Mouse (Mus musculus): ENCODE results near the gene 4931406P16Rik.

DNA sequence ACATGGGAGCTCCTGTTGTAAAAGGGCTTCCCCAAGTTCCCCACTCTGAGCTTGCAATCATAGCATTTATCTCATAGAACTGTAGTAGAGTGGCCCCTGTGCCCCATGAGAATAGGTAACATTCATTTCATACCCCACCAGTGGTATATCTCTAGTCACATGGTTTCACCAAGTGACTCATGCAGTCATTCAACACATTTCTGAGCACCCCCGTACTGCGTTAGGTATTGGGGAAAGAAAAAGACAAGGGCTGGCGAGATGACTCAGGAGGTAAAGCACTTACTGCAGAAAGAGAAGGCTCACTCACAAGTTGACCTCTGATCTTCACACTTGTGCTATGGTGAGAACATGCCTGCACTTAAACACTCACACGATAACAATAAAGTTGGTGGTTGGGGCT is 8.6 kb upstream of the 4931406P16Rik start:
- no peak for TF ChIP-seq POLR2A (IDR thresholded peaks at IDR 0.05; ENCODE audit: insufficient read depth, low read depth, low read length)
- no peak for TF ChIP-seq CTCF (IDR thresholded peaks at IDR 0.05; ENCODE audit: insufficient read depth, low read depth, low read length)
